Comparison of ENCODE assay signal across 20 mouse cellular contexts in genomic region chr11:106926732-106927131, GRCm38 (mm10).
"Had no signal": no experiment of that assay in that cellular context is flagged by ENCODE, and none has a peak within 500 bp of the region (broad histone marks: within the 10 kb centered on the region; RNA-seq: fewer than 3 reads in every experiment).

No protein-coding gene starts in this region.

- H3K36me3 ChIP-seq: liver, embryonic 12.5 days; liver, embryonic 15.5 days; lung, embryonic 15.5 days; midbrain, embryonic 15.5 days; neural tube, embryonic 12.5 days; neural tube, embryonic 15.5 days; stomach, embryonic 15.5 days had no signal

- H3K9ac ChIP-seq: liver, embryonic 12.5 days; liver, embryonic 15.5 days; lung, embryonic 15.5 days; midbrain, embryonic 15.5 days; neural tube, embryonic 12.5 days; neural tube, embryonic 15.5 days; stomach, embryonic 15.5 days had no signal

- ATAC-seq: intestine, postnatal 0 days; liver, embryonic 12.5 days; midbrain, embryonic 15.5 days had no signal

- H3K9me3 ChIP-seq: liver, embryonic 15.5 days; midbrain, embryonic 15.5 days; neural tube, embryonic 12.5 days; neural tube, embryonic 15.5 days; stomach, embryonic 15.5 days had no signal

- H3K27ac ChIP-seq: kidney, postnatal 0 days; left cerebral cortex, adult 2 months; liver, embryonic 12.5 days; liver, embryonic 15.5 days; lung, embryonic 15.5 days; midbrain, embryonic 15.5 days; neural tube, embryonic 12.5 days; neural tube, embryonic 15.5 days; stomach, embryonic 15.5 days had no signal

- H3K4me1 ChIP-seq: lung, embryonic 15.5 days; midbrain, embryonic 15.5 days; neural tube, embryonic 12.5 days; neural tube, embryonic 15.5 days; stomach, embryonic 15.5 days had no signal

- H3K4me3 ChIP-seq: left cerebral cortex, adult 2 months; liver, embryonic 12.5 days; liver, embryonic 15.5 days; lung, embryonic 15.5 days; megakaryocyte, embryonic 14.5 days; midbrain, embryonic 15.5 days; neural tube, embryonic 12.5 days; neural tube, embryonic 15.5 days; stomach, embryonic 15.5 days had no signal

- H3K27me3 ChIP-seq: liver, embryonic 12.5 days; liver, embryonic 15.5 days; lung, embryonic 15.5 days; midbrain, embryonic 15.5 days; neural tube, embryonic 12.5 days; neural tube, embryonic 15.5 days; stomach, embryonic 15.5 days had no signal

- H3K4me2 ChIP-seq: liver, embryonic 12.5 days; liver, embryonic 15.5 days; lung, embryonic 15.5 days; midbrain, embryonic 11.5 days; midbrain, embryonic 15.5 days; neural tube, embryonic 12.5 days; neural tube, embryonic 15.5 days; stomach, embryonic 15.5 days had no signal

- DNase-seq: layer of hippocampus, postnatal 36 days; lung, adult 18-20 months; lung, postnatal 10 days; lung, postnatal 36 days; right cerebral cortex, adult 18-20 months; right cerebral cortex, postnatal 14 days; spleen, adult 18-20 months; thymus, postnatal 25 days had no signal
